Mouse (Mus musculus) kidney, adult 2 months (tissue): ENCODE measurements around the gene Slc24a3. TPM values are rescaled to one million over a fixed set of nuclear protein-coding genes. Genes with fewer than 3 reads are reported as not detected.

Experiments
- DNase-seq: peaks from one replicate; pipeline ENCODE4 v3.0.0; 2021
- H3K27ac ChIP-seq: fragments of 200-500 bp; 2 replicates; pipeline ENCODE4 v1.5.1; 2012; ENCODE audit warnings: low read depth, low read length, control low read depth, inconsistent platforms; ENCODE audit not compliant: insufficient read depth
- H3K27me3 ChIP-seq: fragments of 200-500 bp; replicated peaks from 2 replicates; pipeline ENCODE4 v1.6.1; 2012; ENCODE audit warnings: mild to moderate bottlenecking, moderate library complexity, low read length, inconsistent platforms; ENCODE audit not compliant: control insufficient read depth, insufficient read depth
- H3K36me3 ChIP-seq: fragments of 200-500 bp; 2 replicates; pipeline ENCODE4 v1.6.1; 2012; ENCODE audit warnings: mild to moderate bottlenecking, moderate library complexity, low read length, inconsistent platforms; ENCODE audit not compliant: control insufficient read depth, insufficient read depth
- H3K4me1 ChIP-seq: fragments of 200-500 bp; 2 replicates; pipeline ENCODE4 v1.6.1; 2011; ENCODE audit warnings: low read length; ENCODE audit not compliant: control insufficient read depth, insufficient read depth
- H3K4me3 ChIP-seq: fragments of 200-500 bp; 2 replicates; pipeline ENCODE4 v1.5.1; 2011; ENCODE audit warnings: mild to moderate bottlenecking, low read depth, low read length, control low read depth; ENCODE audit not compliant: insufficient read depth
- CTCF ChIP-seq: fragments of 200-500 bp; conservative IDR thresholded peaks from 2 replicates; pipeline ENCODE4 v1.5.1; 2011; ENCODE audit warnings: low read depth, mild to moderate bottlenecking, control low read depth, low read length, moderate library complexity, mixed read lengths; ENCODE audit not compliant: insufficient read depth, insufficient read length
- POLR2A ChIP-seq: fragments of 200-500 bp; IDR thresholded peaks from one replicate; pipeline ENCODE4 v1.6.1; 2011; ENCODE audit warnings: low read depth, low read length, control low read depth
- WGBS: fragments of 180-500 bp; shearing (Covaris S2); methylation state at CpG from one replicate; pipeline ENCODE4 v1.1.7; 2018; 5-methylcytosine and 5-hydroxymethylcytosine counted together
- polyA plus RNA-seq: library from polyadenylated mRNA; depleted of rRNA; stranded (reverse); fragments of >200 nt; gene quantifications from 2 replicates; pipeline ENCODE4 v1.2.3, GENCODE M21; 2012

Slc24a3 gene
- polyA plus RNA-seq, 1 experiment: 3.4 TPM

DNA sequence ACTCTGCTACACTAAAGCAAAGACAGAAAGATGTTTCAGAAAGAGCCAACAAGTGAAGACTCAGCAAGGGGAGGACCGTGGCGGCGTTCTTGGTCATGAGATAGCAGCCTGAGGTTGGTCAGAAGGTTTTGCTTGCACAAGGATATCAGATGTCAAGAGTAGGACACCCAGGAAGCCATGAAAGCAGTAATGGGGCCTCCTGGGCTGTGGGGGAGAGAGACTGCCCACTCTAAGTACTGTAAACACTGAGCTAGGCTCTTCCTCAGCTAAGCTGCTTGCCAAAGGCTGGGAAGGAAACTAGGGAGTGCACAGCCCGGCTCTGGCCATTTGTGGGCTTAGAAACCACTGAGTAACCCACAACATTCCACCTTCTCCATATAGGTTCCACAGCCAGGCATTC lies 348.4 kb downstream of the Slc24a3 start:
- Histone ChIP-seq H3K27ac (no peak overlapping the region), H3K4me1 (no peaks in the 10 kb centered on the region), H3K27me3 (no peaks in the 10 kb centered on the region), H3K4me3 (no peak overlapping the region), H3K36me3 (no peaks in the 10 kb centered on the region)
- TF ChIP-seq POLR2A (no peak), CTCF (no peak)
- DNase-seq: no peak
- 68% methylated on average over 4 of the region's 4 CpGs for WGBS

GRCm38 (mm10) chr2:145517346-145517745 lies 349.8 kb downstream of the Slc24a3 start:
- peak; percentile 60 for DNase-seq
- TF ChIP-seq POLR2A (no peak), CTCF (peak; percentile 81)
- Histone ChIP-seq H3K4me3 (no peak overlapping the region), H3K36me3 (no peaks in the 10 kb centered on the region), H3K4me1 (no peaks in the 10 kb centered on the region), H3K27me3 (no peaks in the 10 kb centered on the region), H3K27ac (no peak overlapping the region)
- WGBS: 36% methylated on average over 9 of the region's 9 CpGs

GRCm38 (mm10) chr2:145522017-145522416 lies 354.5 kb downstream of the Slc24a3 start:
- Histone ChIP-seq H3K36me3 (no peaks in the 10 kb centered on the region), H3K27ac (no peak overlapping the region), H3K27me3 (no peaks in the 10 kb centered on the region), H3K4me3 (no peak overlapping the region), H3K4me1 (no peaks in the 10 kb centered on the region)
- 80% methylated on average over 3 of the region's 3 CpGs for WGBS
- no peak for DNase-seq
- TF ChIP-seq CTCF (no peak), POLR2A (no peak)

DNA sequence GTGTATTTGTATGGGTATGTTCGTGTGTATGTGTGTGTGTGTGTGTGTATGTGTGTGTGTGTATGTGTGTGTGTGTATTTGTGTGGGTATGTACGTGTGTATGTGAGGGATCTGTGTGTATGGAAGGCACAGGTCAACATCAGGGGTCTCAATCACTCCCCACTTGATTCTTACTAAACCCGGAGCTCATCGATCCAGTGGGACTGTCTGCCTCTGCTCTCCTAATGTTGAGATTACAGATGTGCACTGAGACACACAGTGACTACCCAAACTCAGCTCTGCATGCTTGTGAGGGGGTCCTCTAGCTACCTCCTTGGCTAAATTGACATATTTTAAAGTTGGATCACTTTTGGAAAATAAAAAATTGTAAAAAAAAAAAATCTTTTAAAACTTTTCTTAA lies 355.8 kb downstream of the Slc24a3 start:
- no peak for TF ChIP-seq CTCF
- TF ChIP-seq POLR2A: no peak
- H3K36me3 ChIP-seq: no peaks in the 10 kb centered on the region
- WGBS: 95% methylated on average over 4 of the region's 4 CpGs
- H3K4me1 ChIP-seq: no peaks in the 10 kb centered on the region
- no peaks in the 10 kb centered on the region for H3K27me3 ChIP-seq
- H3K27ac ChIP-seq: no peak overlapping the region
- no peak for DNase-seq
- H3K4me3 ChIP-seq: no peak overlapping the region

DNA sequence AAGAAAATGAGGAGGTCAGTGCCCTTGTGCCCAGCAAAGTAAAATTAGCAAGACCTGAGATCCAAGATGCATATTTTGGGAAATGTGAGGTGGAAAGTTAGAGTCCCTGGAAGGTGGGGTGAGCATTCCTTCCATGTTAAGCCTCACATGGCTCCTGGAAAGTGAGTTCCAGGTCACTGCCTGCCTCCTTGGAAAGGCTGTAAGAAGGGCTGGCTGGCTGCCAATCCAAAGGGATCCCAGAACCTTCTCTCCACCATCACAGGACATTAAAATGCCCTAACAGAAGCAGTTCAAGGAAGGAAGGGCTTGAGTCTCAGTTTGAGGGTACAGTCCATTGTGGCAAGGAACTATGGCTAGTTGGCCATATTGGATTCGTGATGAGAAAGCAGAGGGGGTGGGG lies 359.6 kb downstream of the Slc24a3 start:
- DNase-seq: peak; percentile 63
- H3K27me3 ChIP-seq: no peaks in the 10 kb centered on the region
- H3K4me1 ChIP-seq: no peaks in the 10 kb centered on the region
- H3K27ac ChIP-seq: no peak overlapping the region
- no peaks in the 10 kb centered on the region for H3K36me3 ChIP-seq
- WGBS: 90% methylated on average over 1 of the region's 1 CpGs
- no peak for TF ChIP-seq POLR2A
- TF ChIP-seq CTCF: no peak
- no peak overlapping the region for H3K4me3 ChIP-seq

DNA sequence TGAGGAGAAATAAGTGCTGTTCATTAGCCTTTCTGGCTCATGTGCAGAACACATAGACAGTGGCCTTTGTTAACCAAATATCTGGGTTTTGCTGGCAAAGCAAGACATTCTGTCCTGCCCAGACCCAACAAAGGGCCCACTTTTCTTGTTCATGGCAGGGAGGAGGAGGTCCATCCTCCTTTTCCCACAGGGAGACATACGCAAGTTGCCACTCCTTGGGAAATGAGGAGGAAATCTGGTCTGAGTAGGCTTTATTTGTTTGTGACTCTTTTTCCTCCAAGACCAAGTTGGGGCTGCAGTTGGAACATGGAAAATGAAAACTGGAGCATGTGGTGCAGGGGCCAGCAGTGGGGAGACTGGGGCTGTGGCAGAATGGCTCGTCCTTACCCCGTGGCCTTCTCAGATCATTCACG lies 363.4 kb downstream of the Slc24a3 start:
- H3K4me1 ChIP-seq: peaks cover 11% of the 10 kb centered on the region; the same call in 1 of the 2 replicates
- 82% methylated on average over 4 of the region's 4 CpGs for WGBS

DNA sequence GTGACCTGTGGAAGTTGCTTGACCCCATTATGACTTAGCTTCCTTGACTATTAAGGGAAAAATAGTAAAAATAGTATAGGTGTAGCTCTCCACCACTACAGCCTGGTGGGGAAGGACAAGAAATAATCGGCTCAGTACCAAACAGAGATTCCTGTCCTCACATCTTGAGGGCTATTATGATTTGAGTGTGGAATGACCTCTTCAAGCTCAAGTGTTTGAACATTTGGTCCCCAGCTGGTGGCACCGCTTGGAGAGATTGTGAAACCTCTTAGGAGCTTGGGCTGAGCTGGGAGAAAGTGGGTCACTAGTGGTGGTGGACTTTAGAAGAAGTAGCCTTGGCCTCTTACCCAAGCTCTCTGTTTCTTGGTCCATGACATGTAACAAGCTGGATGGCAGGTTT lies 365.5 kb downstream of the Slc24a3 start:
- DNase-seq: peak; percentile 27
- 67% methylated on average over 2 of the region's 2 CpGs for WGBS
- TF ChIP-seq CTCF: no peak
- TF ChIP-seq POLR2A: no peak

More for the DNA sequence above, 363.4 kb downstream of the Slc24a3 start:
- no peak overlapping the region for H3K4me3 ChIP-seq
- H3K36me3 ChIP-seq: no peaks in the 10 kb centered on the region
- TF ChIP-seq POLR2A (no peak), CTCF (no peak)
- no peak for DNase-seq
- H3K27me3 ChIP-seq: no peaks in the 10 kb centered on the region
- no peak overlapping the region for H3K27ac ChIP-seq

More for the DNA sequence above, 365.5 kb downstream of the Slc24a3 start:
- Histone ChIP-seq H3K27ac (no peak overlapping the region), H3K36me3 (no peaks in the 10 kb centered on the region), H3K4me1 (peaks cover 11% of the 10 kb centered on the region; the same call in 1 of the 2 replicates), H3K4me3 (no peak overlapping the region), H3K27me3 (no peaks in the 10 kb centered on the region)
